Mouse (Mus musculus) brain, adult 2 months (tissue): ENCODE data around the gene Adam33.

Experiments used
- DNase-seq: peaks from one replicate; pipeline ENCODE4 v3.0.0; 2011; ENCODE audit warnings: low read depth, low spot score

The Adam33 gene

DNA sequence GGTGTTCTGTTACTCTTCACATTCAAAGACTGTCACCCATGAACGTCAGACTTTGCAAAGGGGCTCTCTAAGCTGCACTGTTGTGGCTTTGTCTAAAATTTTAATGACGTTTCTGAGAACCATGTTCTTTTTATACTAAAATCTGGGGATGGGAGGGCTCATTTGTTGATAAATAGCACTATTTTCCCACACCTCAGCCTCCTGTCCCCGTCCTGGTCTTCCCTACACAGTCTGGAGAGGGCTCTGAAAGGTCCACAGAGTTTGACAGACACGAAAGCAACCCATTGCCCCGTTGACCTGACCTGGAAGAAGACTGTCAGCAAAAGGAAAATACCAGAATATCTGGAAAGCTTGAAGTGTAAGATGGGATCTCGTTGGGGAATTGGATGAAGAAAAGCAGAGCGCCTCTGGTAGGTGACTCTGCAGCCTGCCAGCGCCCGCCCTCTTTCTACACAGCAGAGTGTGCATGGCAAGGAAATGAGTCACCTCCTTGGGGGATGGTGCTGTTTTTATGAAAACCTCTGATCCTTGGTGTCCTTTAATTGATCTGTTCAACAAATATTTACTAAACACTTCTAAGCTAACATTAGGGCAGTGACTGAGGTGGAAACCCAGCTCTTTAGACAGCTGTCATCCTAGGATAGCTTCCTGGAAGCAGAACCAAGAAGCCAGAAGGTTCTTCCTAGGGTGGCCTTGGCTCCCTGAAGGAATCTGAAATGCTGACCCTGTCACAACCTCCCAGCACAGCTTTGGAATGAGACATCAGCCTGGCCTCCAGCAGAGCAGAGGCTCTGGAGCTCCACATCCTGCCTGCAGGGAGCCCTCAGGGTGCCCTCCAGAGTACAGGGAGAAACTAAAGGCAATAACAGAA, 34.3 kb downstream of the Adam33 start:
- DNase-seq = peak; percentile 74

DNA sequence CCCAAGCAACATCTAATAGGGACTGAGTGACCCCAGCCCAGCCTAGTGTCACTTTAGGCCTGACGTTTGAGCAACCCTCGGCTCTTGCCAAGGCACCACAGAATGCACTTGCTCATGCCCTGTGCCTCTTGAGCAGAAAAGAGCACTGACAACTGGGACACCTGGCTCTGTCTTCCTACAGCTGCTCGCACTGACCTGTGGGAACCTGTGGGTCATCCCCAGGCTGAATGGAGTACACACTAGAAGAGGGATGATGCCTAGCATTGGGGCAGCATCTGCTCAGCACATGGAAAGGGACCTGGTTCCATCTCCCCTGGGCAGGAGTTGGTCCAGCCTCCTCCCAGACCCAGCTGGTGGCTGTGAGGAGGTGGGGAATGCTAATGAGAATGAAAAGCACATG, 36.7 kb downstream of the Adam33 start:
- no peak for DNase-seq

DNA sequence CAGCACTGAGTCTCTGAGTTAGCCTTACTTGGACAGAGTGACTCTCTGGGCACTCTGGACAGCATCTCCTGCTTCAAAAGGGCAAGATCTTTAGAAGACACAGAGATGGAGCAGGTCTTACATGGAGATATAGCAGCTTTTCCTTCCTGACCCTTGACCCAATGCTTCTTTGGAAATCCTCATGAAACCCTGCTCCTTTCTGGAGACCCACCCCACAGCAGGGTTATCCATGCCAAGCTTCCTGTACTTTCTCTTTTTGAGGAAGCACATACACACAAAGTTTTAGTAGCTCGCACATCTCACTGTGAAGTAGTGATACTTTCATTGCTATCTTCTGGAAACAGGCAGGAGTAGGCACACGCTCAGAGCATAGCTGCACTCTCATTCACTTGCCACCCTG, 38.4 kb downstream of the Adam33 start:
- DNase-seq = no peak

DNA sequence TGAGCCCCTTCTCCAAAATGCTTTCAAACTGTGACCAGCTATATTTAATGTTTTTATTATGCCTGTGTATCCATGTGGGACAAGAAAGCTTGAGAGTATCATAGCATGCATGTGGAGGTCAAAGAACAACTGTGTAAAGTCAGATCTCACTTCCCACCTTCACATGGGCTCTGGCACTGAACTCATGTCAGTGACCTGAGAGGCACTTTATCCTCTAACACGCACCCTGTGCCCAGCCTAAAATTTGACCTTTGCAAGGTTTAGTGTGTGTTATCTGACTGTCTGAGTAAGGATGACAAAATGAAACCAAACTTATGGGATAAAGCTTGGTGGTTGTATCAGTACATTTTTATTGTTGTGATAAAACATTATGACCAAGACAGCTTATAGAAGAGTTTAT, 53.0 kb downstream of the Adam33 start:
- DNase-seq = no peak

DNA sequence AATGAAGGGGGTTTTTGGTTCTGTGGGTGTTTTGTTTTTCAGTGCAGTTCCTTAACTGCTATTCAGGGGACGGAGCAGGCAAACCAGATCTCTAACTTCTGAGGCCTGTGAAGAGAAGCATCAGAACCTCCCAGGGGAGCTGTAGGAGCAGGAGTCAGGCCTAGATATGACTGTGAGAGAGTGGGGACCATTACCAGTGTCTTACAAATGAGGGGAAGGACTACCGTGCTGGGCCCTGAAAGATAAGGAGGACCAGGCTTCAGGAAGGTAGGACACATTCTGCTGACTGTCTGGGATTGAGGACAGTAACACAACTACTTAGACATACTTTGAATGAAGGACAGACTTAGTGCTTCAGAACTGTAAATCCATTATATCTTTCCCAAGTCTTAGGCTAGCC, 54.5 kb downstream of the Adam33 start:
- DNase-seq = no peak
